In the genomic region with DNA sequence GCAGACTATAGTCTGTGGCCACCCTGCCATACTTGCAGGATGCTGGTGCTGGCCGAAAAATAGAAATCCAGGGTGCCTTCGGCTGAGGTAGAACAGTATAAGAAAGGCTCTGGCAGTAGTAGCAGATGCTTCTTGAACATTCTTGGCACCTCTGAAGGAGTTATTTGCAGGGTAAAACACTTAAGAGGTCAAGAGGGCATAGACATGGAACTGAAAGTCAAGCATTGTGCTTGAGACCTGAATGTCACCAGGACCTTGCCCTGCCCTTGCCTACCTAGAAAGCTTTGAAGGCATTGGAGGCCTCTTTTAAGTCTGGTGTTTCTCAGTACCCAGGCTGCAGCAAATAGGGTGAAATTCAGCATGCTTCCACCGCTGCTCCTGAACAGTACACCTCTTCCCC, we compare ENCODE assay signal across 20 mouse cellular contexts.
A peak's percentile ranks its signal among the peaks of the same experiment; 100 is the strongest.
DNase-seq lines count a peak whose midpoint lies in the region; ATAC-seq and TF ChIP-seq lines count a peak whose summit lies in the region.
"Had no signal": no experiment of that assay in that cellular context is flagged by ENCODE, and none has a peak within 500 bp of the region (broad histone marks: within the 10 kb centered on the region; RNA-seq: fewer than 3 reads in every experiment).

No protein-coding gene starts in this region.

- no peak overlapping the region for H3K9ac ChIP-seq in lung, postnatal 0 days (replicated peaks; ENCODE audit: low read depth)
- H3K9ac ChIP-seq: embryonic facial prominence, embryonic 13.5 days; embryonic facial prominence, embryonic 15.5 days; forebrain, embryonic 12.5 days had no signal

- TF ChIP-seq POLR2A in lung, adult 2 months (IDR thresholded peaks at IDR 0.05; ENCODE audit: borderline replicate concordance, extremely low read depth, low read depth, low read length): no peak

- TF ChIP-seq CTCF in lung, postnatal 0 days (IDR thresholded peaks at IDR 0.05): no peak
- no peak for TF ChIP-seq CTCF in lung, adult 2 months (IDR thresholded peaks at IDR 0.05; ENCODE audit: insufficient read depth, low read length)

- no peak overlapping the region for H3K4me3 ChIP-seq in lung, postnatal 0 days (ENCODE audit: low read depth, low read length)
- no peak overlapping the region for H3K4me3 ChIP-seq in lung, adult 2 months (replicated peaks; ENCODE audit: extremely low read depth, low read depth, low read length)
- H3K4me3 ChIP-seq: embryonic facial prominence, embryonic 13.5 days; embryonic facial prominence, embryonic 15.5 days; erythroblast, embryonic 14.5 days; forebrain, embryonic 10.5 days; forebrain, embryonic 12.5 days had no signal

- H3K9me3 ChIP-seq in lung, postnatal 0 days (ENCODE audit: low read length): no peaks in the 10 kb centered on the region
- H3K9me3 ChIP-seq: embryonic facial prominence, embryonic 13.5 days; embryonic facial prominence, embryonic 15.5 days; forebrain, embryonic 10.5 days; forebrain, embryonic 12.5 days had no signal

- 67% methylated on average over 3 of the region's 3 CpGs for WGBS in lung, postnatal 0 days
- 60% methylated on average over 3 of the region's 3 CpGs for WGBS in lung, adult 2 months

- H3K4me1 ChIP-seq in lung, postnatal 0 days (ENCODE audit: insufficient read depth, low read depth, low read length): peaks cover 7% of the 10 kb centered on the region; the same call in 1 of the 2 replicates
- peaks cover 2% of the 10 kb centered on the region; the same call in 1 of the 2 replicates for H3K4me1 ChIP-seq in lung, adult 2 months (ENCODE audit: control insufficient read depth, insufficient read depth, low read length)
- H3K4me1 ChIP-seq: embryonic facial prominence, embryonic 13.5 days; embryonic facial prominence, embryonic 15.5 days; forebrain, embryonic 10.5 days; forebrain, embryonic 12.5 days had no signal

- H3K36me3 ChIP-seq in lung, postnatal 0 days (ENCODE audit: insufficient read depth, low read length): no peaks in the 10 kb centered on the region
- H3K36me3 ChIP-seq: embryonic facial prominence, embryonic 13.5 days; embryonic facial prominence, embryonic 15.5 days; forebrain, embryonic 10.5 days; forebrain, embryonic 12.5 days had no signal

- no peaks in the 10 kb centered on the region for H3K27me3 ChIP-seq in lung, postnatal 0 days (replicated peaks; ENCODE audit: insufficient read depth, low read length)
- H3K27me3 ChIP-seq: embryonic facial prominence, embryonic 13.5 days; embryonic facial prominence, embryonic 15.5 days; forebrain, embryonic 12.5 days had no signal

- no peak overlapping the region for H3K27ac ChIP-seq in lung, postnatal 0 days (ENCODE audit: low read length)
- H3K27ac ChIP-seq: embryonic facial prominence, embryonic 13.5 days; embryonic facial prominence, embryonic 15.5 days; forebrain, embryonic 10.5 days; forebrain, embryonic 12.5 days had no signal

- H3K4me2 ChIP-seq in lung, postnatal 0 days (replicated peaks; ENCODE audit: low read depth, low read length): no peak overlapping the region
- H3K4me2 ChIP-seq: embryonic facial prominence, embryonic 13.5 days; embryonic facial prominence, embryonic 15.5 days; forebrain, embryonic 12.5 days had no signal

- peak; percentile 75 for ATAC-seq in lung, postnatal 0 days
- ATAC-seq: forebrain, embryonic 14.5 days; forebrain, embryonic 16.5 days had no signal

- no peak for TF ChIP-seq EP300 in lung, postnatal 0 days (IDR thresholded peaks at IDR 0.05)

- peak; percentile 56 for DNase-seq in lung, postnatal 0 days (ENCODE audit: low spot score)
- DNase-seq in lung, adult 2 months: no peak
- DNase-seq in lung, postnatal 36 days: peak; percentile 22
- DNase-seq in lung, adult 18-20 months: no peak
- DNase-seq in embryo, embryonic 10.5 days (ENCODE audit: low spot score): no peak
- DNase-seq: adrenal gland, adult 2 months; adrenal gland, postnatal 10 days; adrenal gland, postnatal 25 days; cerebellum, adult 11-12 months; cerebellum, adult 2 months; cerebellum, adult 9-10 months; cerebellum, postnatal 25 days; embryo, embryonic 11 days had no signal

Comparison
In these comparisons a context has a peak if more than half of its experiments do, and no peak if none do; other contexts are left out.
1. DNase-seq: peak in lung, postnatal 0 days (single experiment) and lung, postnatal 36 days (single experiment); none in lung, adult 2 months (single experiment), lung, adult 18-20 months (0 of 2) and embryo, embryonic 10.5 days (single experiment).